Mouse (Mus musculus) kidney, adult 2 months (tissue): Measurements from ENCODE around the gene Kctd11.

Source experiments
- CTCF ChIP-seq: fragments of 200-500 bp; conservative IDR thresholded peaks from 2 replicates; pipeline ENCODE4 v1.5.1; 2011; ENCODE audit warnings: low read depth, mild to moderate bottlenecking, control low read depth, low read length, moderate library complexity, mixed read lengths; ENCODE audit not compliant: insufficient read depth, insufficient read length
- POLR2A ChIP-seq: fragments of 200-500 bp; IDR thresholded peaks from one replicate; pipeline ENCODE4 v1.6.1; 2011; ENCODE audit warnings: low read depth, low read length, control low read depth

DNA sequence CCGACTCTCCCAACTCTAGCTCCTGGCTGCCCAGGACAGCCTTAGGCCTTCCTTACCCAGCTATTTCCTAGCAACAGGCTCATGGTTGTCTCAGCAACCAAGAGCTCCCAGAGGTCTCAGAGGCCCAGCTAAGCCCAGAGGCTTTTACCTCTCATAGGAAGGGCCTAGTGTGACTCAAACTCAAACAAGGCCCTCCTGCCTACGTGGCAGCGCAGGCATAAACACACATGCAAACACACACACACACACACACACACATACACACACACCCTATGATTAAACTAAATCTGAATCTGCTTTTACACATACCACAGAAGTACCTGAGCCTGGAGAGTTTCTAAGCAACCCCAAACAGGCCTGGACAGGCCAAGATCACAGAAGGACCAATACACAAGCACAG is 2.8 kb downstream of the Kctd11 start:
- TF ChIP-seq POLR2A (no peak), CTCF (no peak)
